Mouse (Mus musculus) ovary, adult 18-20 months (tissue): Measurements from ENCODE around the gene Esam.

Source experiments
- DNase-seq: peaks from one replicate; pipeline ENCODE4 v3.0.0; 2022; ENCODE audit warnings: low spot score, mixed read lengths

Gene Esam

GRCm38 (mm10) chr9:37530888-37531705 lies 3.2 kb downstream of the Esam start:
- no peak for DNase-seq

DNA sequence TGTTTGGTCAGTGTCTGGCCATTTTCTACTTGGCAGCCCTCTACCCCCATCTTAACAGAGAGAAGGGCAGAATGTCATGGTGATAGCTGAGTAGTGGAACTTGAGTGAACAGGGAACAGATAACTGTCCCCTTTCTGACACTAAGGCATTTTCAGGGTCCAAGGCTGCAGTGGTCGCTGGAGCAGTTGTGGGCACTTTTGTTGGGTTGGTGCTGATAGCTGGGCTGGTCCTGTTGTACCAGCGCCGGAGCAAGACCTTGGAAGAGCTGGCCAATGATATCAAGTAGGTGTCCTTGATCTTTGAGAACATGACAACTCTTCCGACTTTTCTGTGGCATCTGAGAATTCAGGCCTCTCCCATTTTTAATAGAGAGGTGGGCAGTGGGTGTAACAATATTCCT lies 9.0 kb downstream of the Esam start:
- no peak for DNase-seq

- no peak for DNase-seq
Measured at GRCm38 (mm10) chr9:37537658-37538250, 9.9 kb downstream of the Esam start.

GRCm38 (mm10) chr9:37539170-37540025 lies 11.5 kb downstream of the Esam start, which contains the start of gene Vsig2:
Gene Vsig2, plus strand, starts transcription at chr9:37539255.
- DNase-seq: no peak

DNA sequence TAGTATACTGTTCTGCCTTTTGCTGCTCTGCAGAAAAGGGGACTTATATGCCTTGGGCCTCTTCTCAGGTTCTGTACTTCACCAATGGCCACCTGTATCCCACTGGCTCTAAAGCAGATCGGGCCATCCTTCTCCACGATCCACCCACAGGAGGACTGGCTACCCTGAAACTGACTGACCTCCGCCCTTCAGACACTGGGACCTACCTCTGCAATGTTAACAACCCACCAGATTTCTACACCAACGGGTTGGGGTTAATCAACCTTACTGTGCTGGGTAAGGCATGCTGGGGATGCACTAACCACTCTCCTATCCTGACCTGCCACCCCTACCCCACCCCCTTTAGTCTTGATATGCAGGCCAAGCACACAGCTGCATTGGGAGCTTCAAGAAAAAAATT lies 12.3 kb downstream of the Esam start:
- DNase-seq: no peak

DNA sequence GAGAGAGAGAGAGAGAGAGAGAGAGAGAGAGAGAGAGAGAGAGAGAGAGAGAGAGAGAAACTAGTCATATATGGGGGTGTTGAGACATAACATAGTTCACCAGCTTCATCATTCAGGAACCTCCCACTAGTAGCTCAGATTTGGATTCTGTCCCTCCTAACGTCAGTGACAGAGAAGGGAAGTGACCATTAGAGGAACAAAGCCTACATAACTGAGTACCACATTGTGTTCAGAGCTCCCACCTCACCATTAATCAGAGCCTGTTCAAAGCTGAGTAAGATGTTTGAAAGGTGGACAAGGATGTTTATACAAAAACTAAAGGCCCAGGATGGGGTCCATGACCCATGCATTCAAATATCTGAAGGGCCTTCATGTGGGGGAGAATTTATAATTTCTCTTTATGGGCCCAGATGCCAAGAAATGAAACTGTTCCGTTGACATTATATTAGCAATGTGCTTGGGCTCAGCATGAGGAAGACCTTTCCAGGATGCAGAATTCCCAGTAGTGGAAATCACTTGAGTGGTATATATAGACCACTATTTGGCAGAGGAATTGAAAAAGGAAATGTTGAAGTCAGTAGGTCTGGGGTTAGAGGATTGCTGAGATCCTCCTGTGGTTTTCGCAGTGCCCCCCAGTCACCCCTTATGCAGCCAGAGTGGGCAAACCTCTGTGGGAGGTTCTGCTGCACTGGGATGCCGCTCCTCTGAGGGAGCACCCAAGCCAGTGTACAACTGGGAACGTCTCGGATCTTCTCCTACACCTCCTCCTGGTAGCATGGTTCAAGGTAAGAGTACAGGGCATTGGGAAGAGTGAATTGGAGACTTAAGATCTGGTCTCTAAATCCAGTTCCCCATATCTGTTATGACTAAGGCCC lies 13.1 kb downstream of the Esam start:
- DNase-seq: no peak

DNA sequence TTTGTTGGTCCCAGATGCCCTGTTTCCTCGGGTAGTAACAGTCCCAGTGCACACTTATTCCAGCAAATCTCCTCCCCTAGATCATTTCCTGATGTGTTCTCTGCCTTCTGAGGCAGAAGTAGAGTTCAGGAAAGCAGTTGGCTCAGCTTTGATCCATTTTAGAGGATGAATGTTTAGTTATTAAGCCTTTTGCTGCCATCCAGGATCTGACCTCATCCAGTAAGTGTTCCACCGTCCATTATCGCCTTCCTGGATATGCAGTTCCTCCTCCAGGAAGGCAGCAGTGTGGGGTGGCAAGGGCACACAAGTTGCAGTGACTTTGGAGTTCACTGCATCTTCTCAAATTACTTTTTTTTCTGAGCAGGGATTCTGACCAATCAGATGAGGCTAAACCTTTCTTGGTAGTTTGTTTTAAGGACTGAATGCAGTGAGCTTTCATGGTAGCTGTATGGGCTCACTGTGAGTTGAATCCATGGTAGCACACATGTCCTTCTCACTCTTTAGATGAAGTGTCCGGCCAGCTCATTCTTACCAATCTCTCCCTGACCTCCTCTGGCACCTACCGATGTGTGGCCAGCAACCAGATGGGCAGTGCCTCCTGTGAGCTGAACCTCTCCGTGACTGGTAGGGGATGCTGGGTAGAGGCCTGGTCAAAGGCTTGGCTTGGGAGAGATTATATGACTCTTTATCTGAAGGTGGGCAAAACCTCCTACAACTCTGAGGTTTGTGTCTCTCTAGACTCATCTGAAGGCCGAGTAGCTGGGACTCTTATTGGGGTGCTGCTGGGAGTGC lies 14.2 kb downstream of the Esam start:
- no peak for DNase-seq

GRCm38 (mm10) chr9:37543869-37544440 lies 16.1 kb downstream of the Esam start:
- no peak for DNase-seq

DNA sequence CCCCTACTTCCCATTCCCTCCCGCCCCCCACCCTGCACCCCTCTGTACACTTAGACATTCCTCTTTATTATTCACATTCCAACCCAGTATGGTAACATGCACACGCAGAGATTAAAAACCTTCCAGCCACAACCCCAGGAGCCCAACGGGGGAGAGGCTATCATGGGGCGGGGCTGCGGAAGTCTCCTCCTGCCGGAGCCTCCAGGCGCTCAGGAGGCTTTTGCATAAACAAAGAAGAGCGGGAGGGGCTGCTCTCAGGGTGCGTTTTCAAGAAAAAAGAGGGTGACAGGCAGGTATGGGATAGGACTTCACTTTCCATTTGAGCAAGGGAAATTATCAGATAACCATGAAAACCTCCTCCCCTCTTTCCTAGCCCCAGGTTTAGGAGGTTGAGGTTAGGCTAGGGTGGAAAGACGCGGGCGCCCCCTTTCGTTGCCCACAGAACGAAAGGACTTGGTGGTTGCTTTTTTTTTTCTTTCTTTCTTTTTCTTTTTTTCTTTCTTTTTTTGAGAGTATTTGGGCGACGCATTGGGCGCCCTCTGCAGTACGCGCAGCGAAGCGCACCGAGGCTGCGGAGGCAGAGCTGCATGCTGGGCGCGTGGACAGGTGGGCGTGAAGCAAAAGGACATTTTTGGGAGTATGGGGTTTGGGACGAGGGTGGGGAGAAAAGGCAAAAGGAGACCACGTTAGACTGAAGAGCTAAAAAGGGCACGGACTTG lies 16.7 kb downstream of the Esam start:
- peak; percentile 41 for DNase-seq

DNA sequence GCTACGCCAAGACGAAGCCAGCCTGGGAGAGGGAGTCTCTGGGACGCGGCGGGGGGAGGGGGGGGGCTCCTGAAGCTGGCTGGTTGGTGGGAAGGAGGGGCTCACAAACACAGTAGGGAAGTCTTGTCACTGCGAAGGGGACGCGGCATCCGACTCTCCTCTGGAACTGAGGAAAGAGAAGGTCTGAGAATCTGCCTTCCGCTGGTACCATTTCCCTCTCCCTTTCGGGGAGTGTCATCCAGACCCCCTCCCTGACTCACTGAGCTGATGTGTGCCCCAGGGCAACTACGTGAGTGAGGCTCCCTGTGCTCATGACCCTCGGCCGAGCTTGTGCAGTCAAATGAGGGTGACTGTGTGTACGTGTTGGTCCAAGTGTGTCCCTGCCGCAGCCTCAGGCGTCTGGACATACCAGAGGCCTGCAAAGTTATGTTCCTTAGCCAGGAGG lies 17.3 kb downstream of the Esam start:
- DNase-seq: no peak

- DNase-seq: no peak
Measured at GRCm38 (mm10) chr9:37545847-37546452, 18.1 kb downstream of the Esam start.

DNA sequence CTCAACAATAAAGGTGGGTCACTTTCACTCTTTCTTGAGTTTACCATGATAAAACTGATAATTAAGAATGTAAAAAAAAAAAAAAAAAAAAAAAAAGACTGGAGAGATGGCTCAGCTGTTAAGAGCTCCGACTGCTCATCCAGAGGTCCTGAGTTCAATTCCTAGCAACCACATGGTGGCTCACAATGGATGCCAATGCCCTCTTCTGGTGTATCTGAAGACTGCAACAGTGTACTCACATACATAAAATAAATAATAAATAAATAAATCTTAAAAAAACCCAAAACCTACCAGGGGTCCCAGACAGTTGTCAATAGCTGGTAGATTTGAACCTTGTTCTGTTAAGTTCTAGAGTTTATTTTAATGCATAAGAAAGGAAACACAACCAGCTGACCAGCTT lies 19.0 kb downstream of the Esam start:
- DNase-seq: no peak

- DNase-seq: no peak
Measured at GRCm38 (mm10) chr9:37550435-37550834, 22.6 kb downstream of the Esam start.

- no peak for DNase-seq
Measured at GRCm38 (mm10) chr9:37551751-37552531, 24.1 kb downstream of the Esam start.

GRCm38 (mm10) chr9:37552536-37553293 lies 24.8 kb downstream of the Esam start, which contains the start of gene Nrgn:
Gene Nrgn, minus strand, starts transcription at chr9:37552904.
- peak; percentile 80 for DNase-seq

DNA sequence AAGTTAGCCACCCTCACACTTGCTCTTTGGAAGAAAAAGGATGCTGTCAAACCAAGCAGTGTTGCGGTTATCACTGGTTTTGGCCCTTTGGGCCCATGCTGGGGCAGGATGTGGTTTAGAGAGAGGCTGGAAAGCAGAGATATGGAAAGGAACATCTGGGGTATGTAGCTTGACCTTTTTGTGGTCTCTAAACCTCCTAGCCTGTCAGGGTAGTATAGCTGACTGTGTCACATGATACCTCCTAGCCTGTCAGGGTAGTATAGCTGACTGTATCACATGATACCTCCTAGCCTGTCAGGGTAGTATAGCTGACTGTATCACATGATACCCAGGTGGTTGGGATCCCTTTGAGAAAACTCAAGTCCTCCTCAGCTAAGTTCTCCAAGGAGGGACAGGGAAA lies 26.4 kb downstream of the Esam start:
- DNase-seq: no peak

DNA sequence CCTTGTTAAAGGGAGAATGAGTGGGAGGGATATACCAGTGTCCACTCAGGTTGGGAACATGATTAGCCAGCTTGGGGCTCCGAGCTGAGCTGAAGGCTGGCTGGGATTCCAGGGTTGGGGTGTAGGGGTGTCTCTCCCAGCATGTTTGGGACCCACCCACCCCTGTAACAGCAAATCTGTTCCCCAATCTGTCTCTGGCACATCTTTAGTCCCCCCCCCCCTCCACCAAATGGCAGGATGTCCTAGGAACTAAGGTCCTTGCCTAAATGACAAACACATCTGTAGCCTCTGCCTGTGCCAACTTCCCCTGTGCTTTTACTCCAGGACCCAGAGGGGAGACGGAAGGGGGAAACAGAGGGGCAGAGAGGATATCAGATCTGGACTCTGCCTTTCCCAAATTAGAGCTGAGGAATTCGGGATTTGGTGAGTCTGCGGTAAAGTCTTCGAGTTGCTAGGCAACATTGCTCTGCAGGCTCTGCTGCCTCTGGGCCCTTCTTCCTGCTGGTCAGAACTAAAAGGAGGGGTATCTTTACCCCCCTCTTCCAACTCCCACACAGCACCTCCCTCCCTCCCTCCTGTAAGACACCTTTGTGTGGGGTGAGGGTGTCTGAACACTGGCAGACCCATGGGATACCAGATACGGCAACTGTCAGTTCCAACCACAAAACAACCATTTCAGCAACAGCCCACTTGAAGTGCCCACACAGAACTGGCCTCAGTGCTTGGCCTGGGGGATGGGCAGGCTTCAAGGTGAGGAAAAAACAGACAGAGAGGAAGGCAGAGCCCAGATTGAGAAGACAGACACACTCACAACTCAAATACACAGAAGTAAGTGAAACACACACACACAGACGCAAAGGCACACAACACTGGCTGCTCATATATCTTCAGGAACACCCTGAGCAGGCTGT lies 27.2 kb downstream of the Esam start, which contains the start of gene Siae:
Gene Siae, plus strand, starts transcription at position 861 of the 911 bp plus-strand sequence.
- DNase-seq: no peak
